ENCODE assay signal across 1 mouse cellular context in the genomic region with DNA sequence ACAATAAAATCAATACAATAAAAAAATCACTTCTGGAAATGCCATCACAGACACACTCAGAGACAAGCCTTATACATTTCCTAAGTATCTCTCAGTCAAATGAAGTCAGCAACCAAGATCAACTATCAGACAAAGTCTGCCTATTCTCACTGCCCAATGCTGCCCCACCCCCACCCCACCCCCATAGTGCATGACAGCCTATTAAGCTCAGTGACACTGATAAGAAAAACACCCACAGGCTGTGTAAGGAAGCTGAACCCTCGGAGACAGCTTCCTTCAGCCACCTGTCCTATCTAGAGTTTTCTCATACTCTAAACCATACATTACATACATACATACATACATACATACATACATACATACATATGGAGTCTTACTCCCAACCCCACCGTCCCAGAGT.
TF ChIP-seq lines count a peak whose summit lies in the region.

No protein-coding gene starts in this region.

TF ChIP-seq in MEL, 35 proteins besides CTCF, POLR2A, EP300 and RAD21 (continued from another document):
- TF ChIP-seq ZKSCAN1 (IDR thresholded peaks at IDR 0.05; ENCODE audit: low read depth, low read length) (no peak), ZMIZ1 (IDR thresholded peaks at IDR 0.05; ENCODE audit: low read depth, low read length) (no peak), CHD2 (IDR thresholded peaks at IDR 0.05; ENCODE audit: low read length) (peak; percentile 32; the same call in 1 of the 2 replicates), MXI1 (IDR thresholded peaks at IDR 0.05; ENCODE audit: low read depth, low read length) (0 out of 2 replicates have a peak, but pooled peaks have one; percentile 29), MYC (IDR thresholded peaks at IDR 0.05; ENCODE audit: low read depth, low read length) (no peak), TBP (IDR thresholded peaks at IDR 0.05; ENCODE audit: low read depth, low read length) (no peak), KAT2A (conservative IDR thresholded peaks at IDR 0.05; ENCODE audit: low read depth, low read length) (no peak), GABPA (IDR thresholded peaks at IDR 0.05; ENCODE audit: low read depth, low read length) (no peak), MAFK (IDR thresholded peaks at IDR 0.05; ENCODE audit: borderline replicate concordance, low read depth, low read length) (no peak), MYB (IDR thresholded peaks at IDR 0.05; ENCODE audit: low read depth, low read length) (no peak), GATA1 (IDR thresholded peaks at IDR 0.05; ENCODE audit: low read depth, low read length) (peak; percentile 40; the same call in 1 of the 2 replicates), TAL1 (IDR thresholded peaks at IDR 0.05; ENCODE audit: low read length) (no peak), SIN3A (IDR thresholded peaks at IDR 0.05; ENCODE audit: low read length) (peak; percentile 59; the same call in 1 of the 2 replicates), USF2 (IDR thresholded peaks at IDR 0.05; ENCODE audit: borderline replicate concordance in 1 of 2, insufficient read depth in 1 of 2, low read depth in 1 of 2, low read length in 2 of 2) (no peak), POLR2AphosphoS2 (IDR thresholded peaks at IDR 0.05; ENCODE audit: low read length) (no peak), ETS1 (IDR thresholded peaks at IDR 0.05; ENCODE audit: low read depth, low read length) (0 out of 2 replicates have a peak, but pooled peaks have one; percentile 52), USF1 (IDR thresholded peaks at IDR 0.05; ENCODE audit: low read depth, low read length) (no peak), BHLHE40 (IDR thresholded peaks at IDR 0.05; ENCODE audit: borderline replicate concordance, low read depth, low read length) (0 out of 2 replicates have a peak, but pooled peaks have one; percentile 16)
